Mouse (Mus musculus): ENCODE measurements around the gene Mycbp2. TPM values are rescaled to one million over a fixed set of nuclear protein-coding genes. Genes with fewer than 3 reads are reported as not detected.

Gene Mycbp2
- polyA plus RNA-seq, 1 experiment = 62.7 TPM

DNA sequence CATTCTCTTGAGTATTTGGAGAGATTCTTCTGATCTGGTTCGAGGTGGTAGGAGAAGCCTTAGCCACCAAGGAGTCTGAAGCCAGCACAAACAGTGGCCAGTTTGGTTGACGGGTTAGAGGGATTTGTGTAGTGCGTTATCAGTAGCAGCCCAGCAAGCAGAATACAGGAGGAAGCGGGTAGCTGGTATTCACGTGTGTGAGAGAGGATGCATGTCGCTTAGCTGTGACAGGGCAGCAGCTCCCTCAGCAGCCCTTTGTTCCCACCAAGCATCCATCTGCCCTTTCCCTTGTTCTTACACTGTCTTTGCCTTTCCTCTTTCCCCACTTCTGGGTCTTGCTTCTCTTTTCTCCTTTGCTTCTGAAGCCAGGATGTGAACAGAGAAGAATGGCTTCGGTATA lies 271.4 kb downstream of the Mycbp2 start:
- no peak for DNase-seq (ENCODE audit: low read depth)

DNA sequence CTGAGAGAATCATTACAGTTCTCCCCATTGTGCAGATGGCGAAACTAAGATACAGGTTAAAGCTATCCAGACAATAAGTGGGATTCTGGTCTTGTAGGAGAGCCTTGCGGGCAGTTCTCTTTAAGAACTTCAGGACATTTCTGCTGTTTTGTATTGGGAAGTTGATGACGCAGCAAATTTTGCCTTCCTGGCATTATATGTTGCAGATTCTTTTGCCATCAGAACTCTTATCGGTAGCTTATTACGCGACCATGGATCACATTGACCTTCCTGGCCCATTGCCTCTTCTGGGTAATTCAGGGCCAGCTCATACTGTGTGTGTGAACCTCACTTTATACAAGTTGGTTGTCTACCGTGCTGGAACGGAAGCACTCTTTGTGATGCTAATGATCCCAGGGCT lies 272.8 kb downstream of the Mycbp2 start:
- no peak for DNase-seq (ENCODE audit: low read depth)

DNA sequence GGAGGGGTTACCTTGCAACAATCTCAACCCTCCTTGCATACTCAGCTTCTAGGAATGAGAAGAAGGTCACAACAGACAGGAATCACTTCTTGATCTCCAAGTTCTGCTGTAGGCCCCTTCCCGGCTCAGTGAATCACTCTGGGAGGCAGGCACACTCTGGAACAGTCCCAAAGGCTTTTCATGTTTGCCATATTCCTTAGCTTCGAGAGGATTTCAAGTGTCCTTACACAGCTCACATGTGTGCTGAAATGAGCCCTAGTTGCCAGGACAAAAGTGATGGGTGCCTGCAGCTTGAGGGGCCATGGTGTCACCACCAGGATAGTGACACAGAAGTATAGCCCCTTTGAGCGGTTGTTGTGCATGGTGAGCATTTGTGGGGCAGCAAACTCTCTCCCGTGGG lies 273.9 kb downstream of the Mycbp2 start:
- DNase-seq (ENCODE audit: low read depth) = no peak

DNA sequence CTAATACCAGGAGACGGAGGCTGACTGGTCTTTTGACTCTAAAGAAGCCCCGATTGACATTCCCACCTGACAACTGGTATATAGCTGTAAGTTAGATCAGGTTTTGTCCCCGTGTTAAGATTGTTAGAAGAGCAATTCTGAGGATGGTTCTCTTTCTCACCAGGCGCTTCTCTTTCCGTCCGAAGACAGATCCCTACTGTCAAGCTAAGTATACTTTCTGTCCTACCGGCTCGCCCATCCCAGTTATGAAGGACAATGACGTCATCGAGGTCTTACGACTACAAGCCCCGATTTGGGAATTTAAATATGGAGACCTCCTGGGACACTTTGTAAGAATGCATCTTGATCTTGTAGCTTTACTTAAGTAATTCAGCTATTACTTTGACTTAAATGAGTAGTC lies 275.1 kb downstream of the Mycbp2 start:
- DNase-seq (ENCODE audit: low read depth) = no peak

DNA sequence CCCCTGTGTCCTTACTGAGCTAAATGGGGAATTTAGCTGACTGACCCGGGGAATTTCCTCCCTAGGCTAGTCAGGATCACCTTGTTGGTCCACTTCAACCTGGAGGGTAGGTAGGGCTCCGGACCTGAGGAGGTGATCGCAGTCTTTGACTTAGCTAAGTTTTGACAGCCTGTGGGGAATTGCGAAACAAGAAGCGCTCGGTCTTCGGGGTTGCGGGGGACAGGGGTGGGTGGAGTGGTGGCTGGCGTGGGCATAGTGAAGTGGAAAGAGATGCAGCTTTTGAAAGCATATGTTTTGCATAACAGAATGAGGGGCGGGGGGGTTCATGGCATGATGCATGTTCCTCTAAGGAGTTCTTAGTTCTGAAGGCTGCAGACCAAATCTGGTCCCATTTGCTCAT lies 275.8 kb downstream of the Mycbp2 start:
- no peak for DNase-seq (ENCODE audit: low read depth)

DNA sequence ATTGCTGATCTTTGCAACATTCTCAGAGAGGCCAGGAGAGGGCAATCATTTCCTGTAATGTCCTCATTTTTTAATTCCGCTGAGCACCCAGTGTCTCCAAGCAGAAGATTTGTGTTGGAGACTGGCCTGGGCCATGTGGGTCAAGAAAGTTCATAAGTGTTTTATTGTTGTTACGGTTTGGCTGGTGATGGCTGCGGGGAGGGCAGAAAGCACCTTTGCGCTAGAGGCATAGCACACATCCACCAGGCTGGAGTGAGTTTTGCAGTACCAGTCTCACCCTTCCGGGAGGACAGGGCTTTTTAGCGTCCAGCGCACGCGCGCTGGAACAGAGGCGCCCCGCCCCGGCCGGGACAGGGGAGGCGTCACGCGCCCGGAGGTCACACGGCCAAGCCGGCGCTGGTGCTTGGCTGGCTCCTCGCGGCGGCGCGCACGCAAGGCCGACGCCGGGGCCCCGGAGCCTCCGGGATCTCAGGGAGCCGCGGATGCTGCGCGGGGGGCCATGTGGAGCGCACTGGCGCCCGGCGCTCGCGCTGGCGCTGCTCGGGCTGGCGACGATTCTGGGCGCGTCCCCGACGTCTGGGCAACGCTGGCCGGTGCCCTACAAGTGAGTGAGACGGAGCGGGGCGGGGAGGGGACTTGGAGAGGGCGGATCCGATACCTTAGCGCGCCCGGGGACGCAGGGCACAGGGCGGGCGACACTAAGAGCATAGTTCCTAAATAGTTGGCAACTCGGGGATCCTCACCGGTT lies 276.6 kb downstream of the Mycbp2 start, which contains the start of gene Cln5:
Gene Cln5 (plus strand): TSS at position 353 of the 748 bp plus-strand sequence.
- DNase-seq (ENCODE audit: low read depth) = no peak

DNA sequence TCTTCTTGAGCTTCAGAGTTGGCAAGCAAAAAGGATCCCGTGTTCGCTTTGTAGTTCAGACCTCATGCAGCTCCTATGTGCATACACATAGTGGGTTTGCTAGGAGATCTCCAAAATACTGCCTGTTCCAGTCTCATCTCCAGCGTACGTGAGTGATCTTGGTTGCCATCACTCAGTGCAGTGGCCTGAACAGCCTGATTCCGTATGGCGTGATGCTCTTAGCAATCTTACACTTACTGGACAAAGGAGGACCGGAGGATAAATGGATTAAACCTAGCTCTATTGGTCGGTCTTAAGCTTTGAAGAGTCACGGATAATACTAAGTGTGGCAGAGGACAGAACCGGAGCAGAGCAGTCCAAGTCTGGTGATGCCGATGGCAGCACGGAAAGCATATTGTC lies 277.1 kb downstream of the Mycbp2 start:
- no peak for DNase-seq (ENCODE audit: low read depth)

DNA sequence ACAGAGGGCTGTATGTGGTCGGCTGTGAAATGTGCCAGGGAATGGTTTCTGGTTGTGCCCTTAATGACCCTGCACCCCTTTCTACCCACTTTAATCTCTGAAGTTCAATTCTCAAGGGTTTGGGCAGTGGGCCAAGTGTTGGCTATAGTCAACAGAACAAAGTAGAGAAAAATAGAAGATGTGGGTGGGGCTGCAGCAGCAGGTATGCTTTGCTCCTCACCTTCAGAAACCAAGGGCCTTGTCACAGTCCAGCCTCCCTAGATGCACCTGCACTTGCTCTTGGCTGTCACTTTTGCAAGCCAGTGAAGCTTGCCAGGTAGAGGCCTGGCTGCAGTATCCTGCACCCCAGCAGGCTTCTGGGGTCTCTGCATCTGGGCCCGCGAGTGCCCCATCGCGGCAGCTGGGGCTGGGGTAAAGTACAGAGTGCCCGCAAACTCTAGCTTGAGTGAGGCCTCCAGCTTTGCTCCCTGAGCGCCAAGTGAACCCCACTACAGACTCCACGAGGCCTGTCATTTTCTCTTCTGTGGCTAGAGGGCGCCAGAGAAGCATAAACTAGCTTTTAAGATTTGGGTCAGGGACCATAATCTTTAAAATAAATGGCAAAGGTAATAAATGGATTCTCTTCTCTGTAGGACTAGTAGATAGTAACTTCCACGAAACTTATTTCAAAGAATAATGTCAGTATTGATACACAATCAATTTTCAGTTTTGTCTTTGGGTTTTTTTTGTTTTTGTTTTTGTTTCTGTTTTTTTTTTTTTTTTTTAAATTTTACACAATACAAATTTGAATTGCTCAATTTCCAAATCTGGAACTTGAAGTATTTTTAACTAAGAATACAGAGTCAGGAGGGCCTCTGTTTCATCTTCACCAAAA lies 281.1 kb downstream of the Mycbp2 start:
- no peak for DNase-seq (ENCODE audit: low read depth)

Other genes starting within 250 kb of the Mycbp2 start
- gene Fbxl3, start 247.2 kb downstream of the Mycbp2 start, polyA plus RNA-seq (2012; rRNA removed) = 97.4 and 98.7 TPM in 2 replicates
- 3.6 and 4.9 TPM in 2 replicates for gene Scel, start 166.5 kb upstream of the Mycbp2 start, polyA plus RNA-seq (2012; rRNA removed)

Measured in gonadal fat pad, adult 2 months (tissue).